Mouse (Mus musculus) CD4-positive, CD25-positive, alpha-beta regulatory T cell, adult 4 months (primary cell): ENCODE data around the gene Flot2. TPM values are rescaled to one million over a fixed set of nuclear protein-coding genes. Genes with fewer than 3 reads are reported as not detected.

Source experiments
- ATAC-seq: one replicate; pipeline ENCODE4 v1.8.0; 2017
- polyA plus RNA-seq, 2 experiments: library from polyadenylated mRNA; unstranded; fragments of 100-300 nt; shearing (Covaris generic); gene quantifications; one replicate each; pipeline ENCODE4 v1.2.1; 2017

Gene Flot2
- polyA plus RNA-seq, 2 experiments from 2014 or later: 20.2 to 26.1 TPM

GRCm38 (mm10) chr11:78065906-78066305 lies 28.2 kb downstream of the Flot2 start:
- ATAC-seq: no peak

- ATAC-seq: no peak
Measured at GRCm38 (mm10) chr11:78066641-78067040, 28.9 kb downstream of the Flot2 start.

- ATAC-seq: no peak
Measured at GRCm38 (mm10) chr11:78067566-78067965, 29.8 kb downstream of the Flot2 start.

GRCm38 (mm10) chr11:78069130-78069529 lies 31.4 kb downstream of the Flot2 start:
- no peak for ATAC-seq

- ATAC-seq: no peak
Measured at GRCm38 (mm10) chr11:78069646-78070045, 31.9 kb downstream of the Flot2 start.

GRCm38 (mm10) chr11:78071938-78072337 lies 34.2 kb downstream of the Flot2 start:
- ATAC-seq: no peak

GRCm38 (mm10) chr11:78072425-78073130 lies 34.8 kb downstream of the Flot2 start:
- no peak for ATAC-seq

GRCm38 (mm10) chr11:78073577-78074276 lies 36.0 kb downstream of the Flot2 start:
- ATAC-seq: no peak

GRCm38 (mm10) chr11:78074277-78074652 lies 36.5 kb downstream of the Flot2 start:
- no peak for ATAC-seq

GRCm38 (mm10) chr11:78074666-78075065 lies 36.9 kb downstream of the Flot2 start:
- ATAC-seq: no peak

GRCm38 (mm10) chr11:78079961-78080921 lies 42.5 kb downstream of the Flot2 start, which contains the start of gene Eral1:
Eral1 (minus strand) TSS chr11:78080383.
- ATAC-seq: peak; percentile 100

- no peak for ATAC-seq
Measured at GRCm38 (mm10) chr11:78083595-78083994, 45.9 kb downstream of the Flot2 start.

- no peak for ATAC-seq
Measured at GRCm38 (mm10) chr11:78086925-78087479, 49.3 kb downstream of the Flot2 start.

GRCm38 (mm10) chr11:78087756-78088281 lies 50.1 kb downstream of the Flot2 start:
- ATAC-seq: no peak

- ATAC-seq: peak; percentile 20
Measured at GRCm38 (mm10) chr11:78094137-78094503, 56.4 kb downstream of the Flot2 start.

GRCm38 (mm10) chr11:78094504-78095143 lies 56.9 kb downstream of the Flot2 start, which contains the start of gene Fam222b:
Fam222b (plus strand) TSS chr11:78094660.
- ATAC-seq: peak; percentile 90

- no peak for ATAC-seq
Measured at GRCm38 (mm10) chr11:78095144-78095516, 57.4 kb downstream of the Flot2 start.

- ATAC-seq: no peak
Measured at GRCm38 (mm10) chr11:78097077-78097476, 59.3 kb downstream of the Flot2 start.

- no peak for ATAC-seq
Measured at GRCm38 (mm10) chr11:78100746-78101145, 63.0 kb downstream of the Flot2 start.

GRCm38 (mm10) chr11:78102142-78102541 lies 64.4 kb downstream of the Flot2 start:
- no peak for ATAC-seq

- no peak for ATAC-seq
Measured at GRCm38 (mm10) chr11:78102958-78103747, 65.4 kb downstream of the Flot2 start.
